Mouse (Mus musculus) myocyte (in vitro differentiated cells): ENCODE measurements around the gene B3galt5. TPM values are rescaled to one million over a fixed set of nuclear protein-coding genes. Genes with fewer than 3 reads are reported as not detected.

Experiments used
- H3K27me3 ChIP-seq: one replicate; pipeline ENCODE4 v1.6.1; 2011; ENCODE audit not compliant: control insufficient read depth, insufficient read depth, insufficient read length
- H3K36me3 ChIP-seq: one replicate; pipeline ENCODE4 v1.6.1; 2011; ENCODE audit not compliant: control insufficient read depth, insufficient read depth
- H3K4me2 ChIP-seq: one replicate; pipeline ENCODE4 v1.6.1; 2011; ENCODE audit warnings: low read depth, control low read depth
- H3K4me3 ChIP-seq: one replicate; pipeline ENCODE4 v1.5.1; 2011; ENCODE audit warnings: mild to moderate bottlenecking, control low read depth, moderate library complexity
- H3K79me2 ChIP-seq: one replicate; pipeline ENCODE4 v1.6.1; 2011; ENCODE audit not compliant: control insufficient read depth, insufficient read depth
- H3ac ChIP-seq: one replicate; pipeline ENCODE4 v1.6.1; 2011; ENCODE audit not compliant: control insufficient read depth, insufficient read length
- CEBPB ChIP-seq: IDR thresholded peaks from 2 replicates; pipeline ENCODE4 v1.6.1; 2011; ENCODE audit warnings: mild to moderate bottlenecking, moderate library complexity; ENCODE audit not compliant: poor library complexity, insufficient read depth, severe bottlenecking
- E2F4 ChIP-seq: IDR thresholded peaks from one replicate; pipeline ENCODE4 v1.6.1; 2011; ENCODE audit warnings: mild to moderate bottlenecking, control low read depth, moderate library complexity; ENCODE audit not compliant: insufficient read depth
- MAX ChIP-seq: IDR thresholded peaks from one replicate; pipeline ENCODE4 v1.6.1; 2011; ENCODE audit warnings: low read depth, mild to moderate bottlenecking, control low read depth
- MYOD1 ChIP-seq, 3 experiments: IDR thresholded peaks; one replicate each; pipeline ENCODE4 v1.6.1; 2011; ENCODE audit warnings: control low read depth in 2 of 3, low read depth in 2 of 3, mild to moderate bottlenecking in 2 of 3, moderate library complexity in 1 of 3; ENCODE audit not compliant: insufficient read length in 2 of 3, control insufficient read depth in 1 of 3
- MYOG ChIP-seq, 3 experiments: IDR thresholded peaks; one replicate each; pipeline ENCODE4 v1.6.1; 2011; ENCODE audit warnings: control low read depth in 2 of 3, low read depth in 2 of 3, mild to moderate bottlenecking in 2 of 3; ENCODE audit not compliant: insufficient read length in 2 of 3, control insufficient read depth in 1 of 3, insufficient read depth in 1 of 3
- POLR2A ChIP-seq: IDR thresholded peaks from one replicate; pipeline ENCODE4 v1.6.1; 2011; ENCODE audit warnings: low read depth, mild to moderate bottlenecking, control low read depth, moderate library complexity; ENCODE audit not compliant: insufficient read length
- POLR2AphosphoS2 ChIP-seq: IDR thresholded peaks from one replicate; pipeline ENCODE4 v1.6.1; 2011; ENCODE audit warnings: low read depth, control low read depth; ENCODE audit not compliant: insufficient read length
- REST ChIP-seq: IDR thresholded peaks from one replicate; pipeline ENCODE4 v1.6.1; 2011; ENCODE audit warnings: mild to moderate bottlenecking, control low read depth, moderate library complexity; ENCODE audit not compliant: insufficient read depth, insufficient read length
- SRF ChIP-seq: IDR thresholded peaks from one replicate; pipeline ENCODE4 v1.6.1; 2011; ENCODE audit warnings: low read depth; ENCODE audit not compliant: control insufficient read depth, insufficient read length
- TCF12 ChIP-seq: IDR thresholded peaks from one replicate; pipeline ENCODE4 v1.6.1; 2011; ENCODE audit warnings: mild to moderate bottlenecking, control low read depth; ENCODE audit not compliant: poor library complexity, insufficient read depth, severe bottlenecking
- TCF3 ChIP-seq: IDR thresholded peaks from one replicate; pipeline ENCODE4 v1.6.1; 2011; ENCODE audit warnings: low read depth, control low read depth; ENCODE audit not compliant: insufficient read length
- USF1 ChIP-seq: IDR thresholded peaks from one replicate; pipeline ENCODE4 v1.6.1; 2011; ENCODE audit warnings: low read depth, mild to moderate bottlenecking, control low read depth, moderate library complexity
- polyA plus RNA-seq: library from polyadenylated mRNA; unstranded; fragments of >200 nt; fragmentation: generic; extraction: Trizol; gene quantifications from one replicate; pipeline ENCODE4 v1.2.1, GENCODE M21; 2012; ENCODE audit warnings: missing spikeins

Gene B3galt5
- polyA plus RNA-seq, 1 experiment: 5.0 TPM

DNA sequence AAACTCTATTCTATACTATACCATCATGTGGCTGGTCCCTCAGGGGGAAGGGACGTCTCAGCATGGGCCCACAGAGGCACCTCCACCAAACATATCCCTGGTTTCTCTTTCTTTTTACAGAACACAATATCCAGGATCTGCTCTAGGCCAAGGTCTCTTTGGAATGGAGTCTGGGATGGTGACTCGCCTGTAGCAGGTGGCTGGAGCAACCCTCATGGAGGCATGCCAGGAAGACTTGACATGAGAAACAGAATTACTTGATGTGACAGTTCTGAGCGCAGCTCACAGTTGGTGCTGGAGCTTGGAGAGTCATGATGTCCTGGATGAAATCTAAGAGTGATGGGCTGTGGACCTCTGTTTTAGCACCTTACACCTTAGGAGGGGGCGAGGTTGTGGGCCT lies 104.0 kb downstream of the B3galt5 start:
- Histone ChIP-seq H3K36me3 (no peaks in the 10 kb centered on the region), H3K79me2 (no peaks in the 10 kb centered on the region), H3ac (no peak overlapping the region), H3K4me2 (no peak overlapping the region), H3K27me3 (peaks cover 5% of the 10 kb centered on the region), H3K4me3 (no peak overlapping the region)
- no peak for TF ChIP-seq MYOD1 (IDR thresholded peaks at IDR 0.05; ENCODE audit: control insufficient read depth in 1 of 3, insufficient read length in 2 of 3, low read depth in 2 of 3)
- no peak for TF ChIP-seq POLR2A
- TF ChIP-seq MYOG (IDR thresholded peaks at IDR 0.05; ENCODE audit: control insufficient read depth in 1 of 3, insufficient read depth in 1 of 3, insufficient read length in 2 of 3, low read depth in 2 of 3): no peak
- no peak for TF ChIP-seq SRF
- no peak for TF ChIP-seq E2F4
- no peak for TF ChIP-seq REST
- TF ChIP-seq CEBPB: no peak
- TF ChIP-seq TCF3: no peak
- TF ChIP-seq POLR2AphosphoS2: no peak
- TF ChIP-seq USF1: no peak
- TF ChIP-seq TCF12: no peak
- no peak for TF ChIP-seq MAX

DNA sequence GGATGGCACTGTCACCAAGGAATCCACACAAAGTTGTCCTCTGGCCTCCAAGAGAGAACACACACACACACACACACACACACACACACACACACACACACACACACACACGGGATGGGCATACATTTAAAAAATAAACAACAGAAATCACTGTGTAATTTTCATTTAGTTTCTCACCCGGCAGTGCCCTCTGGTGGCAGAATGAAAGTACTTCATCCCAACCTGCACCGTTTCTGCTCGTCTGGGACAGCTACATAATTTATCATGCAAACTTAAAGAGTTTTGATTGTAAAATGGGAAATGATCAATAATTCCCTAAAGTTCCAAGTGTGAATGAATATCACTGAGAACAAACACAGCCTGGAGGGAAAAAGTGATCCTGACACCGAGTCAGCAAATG lies 105.7 kb downstream of the B3galt5 start:
- no peak overlapping the region for H3ac ChIP-seq
- H3K4me3 ChIP-seq: no peak overlapping the region
- no peaks in the 10 kb centered on the region for H3K36me3 ChIP-seq
- peaks cover 5% of the 10 kb centered on the region for H3K27me3 ChIP-seq
- H3K4me2 ChIP-seq: no peak overlapping the region
- H3K79me2 ChIP-seq: no peaks in the 10 kb centered on the region
- TF ChIP-seq SRF (no peak), USF1 (no peak), TCF3 (no peak), E2F4 (no peak), TCF12 (no peak), POLR2AphosphoS2 (no peak), MYOD1 (IDR thresholded peaks at IDR 0.05; ENCODE audit: control insufficient read depth in 1 of 3, insufficient read length in 2 of 3, low read depth in 2 of 3) (no peak), POLR2A (no peak), CEBPB (no peak), MYOG (IDR thresholded peaks at IDR 0.05; ENCODE audit: control insufficient read depth in 1 of 3, insufficient read depth in 1 of 3, insufficient read length in 2 of 3, low read depth in 2 of 3) (no peak), REST (no peak), MAX (no peak)

DNA sequence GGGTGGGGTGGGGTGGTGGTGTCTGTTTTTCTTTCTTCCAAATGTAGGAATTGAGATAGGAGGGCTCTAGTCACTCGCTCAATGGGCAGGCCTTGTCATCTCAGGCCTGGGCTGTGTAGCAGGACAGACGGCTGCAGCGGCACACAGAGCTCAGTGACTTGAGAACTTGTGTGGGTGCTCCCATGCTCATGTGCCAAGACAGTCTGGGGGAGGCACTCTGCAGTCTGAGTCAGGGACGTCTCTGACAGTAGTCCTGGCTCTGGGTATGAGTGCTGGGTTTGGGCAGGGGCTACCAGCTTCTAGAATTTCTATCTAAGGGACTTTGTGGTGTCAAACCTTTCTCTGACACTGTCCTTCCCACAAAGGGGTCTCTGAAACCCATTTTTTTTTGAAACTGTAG lies 106.3 kb downstream of the B3galt5 start:
- Histone ChIP-seq H3K4me2 (no peak overlapping the region), H3K4me3 (no peak overlapping the region), H3K79me2 (no peaks in the 10 kb centered on the region), H3K27me3 (peaks cover 5% of the 10 kb centered on the region), H3ac (no peak overlapping the region), H3K36me3 (no peaks in the 10 kb centered on the region)
- TF ChIP-seq MYOD1 (IDR thresholded peaks at IDR 0.05; ENCODE audit: control insufficient read depth in 1 of 3, insufficient read length in 2 of 3, low read depth in 2 of 3): no peak
- no peak for TF ChIP-seq REST

DNA sequence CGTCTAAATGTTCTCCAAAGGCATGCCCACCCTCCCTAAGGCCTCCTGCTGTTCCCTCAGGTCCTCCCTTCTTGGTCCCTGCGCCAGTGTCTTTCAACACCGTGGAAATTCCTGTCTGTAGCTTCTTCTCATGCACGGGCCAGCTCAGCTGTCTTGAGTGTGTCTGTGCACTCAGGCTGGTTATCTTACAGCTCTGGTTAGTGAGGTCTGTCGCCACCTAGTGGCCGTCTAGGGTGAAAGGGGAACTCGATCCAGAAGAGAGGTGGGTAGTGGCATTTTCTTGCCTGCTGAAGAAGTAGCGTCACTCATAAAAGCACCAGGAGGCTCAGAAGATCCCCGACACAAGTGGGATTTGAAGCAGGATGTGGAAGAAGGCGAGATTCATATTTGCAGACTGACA lies 109.5 kb downstream of the B3galt5 start:
- Histone ChIP-seq H3K4me3 (no peak overlapping the region), H3K79me2 (no peaks in the 10 kb centered on the region), H3K4me2 (peak overlapping the region; percentile 10), H3K27me3 (peaks cover 5% of the 10 kb centered on the region), H3K36me3 (no peaks in the 10 kb centered on the region), H3ac (no peak overlapping the region)
- TF ChIP-seq MYOG (IDR thresholded peaks at IDR 0.05; ENCODE audit: control insufficient read depth in 1 of 3, insufficient read depth in 1 of 3, insufficient read length in 2 of 3, low read depth in 2 of 3) (no peak), MAX (no peak), MYOD1 (IDR thresholded peaks at IDR 0.05; ENCODE audit: control insufficient read depth in 1 of 3, insufficient read length in 2 of 3, low read depth in 2 of 3) (no peak), USF1 (no peak), CEBPB (no peak), REST (no peak), POLR2AphosphoS2 (no peak), TCF3 (no peak), POLR2A (no peak), E2F4 (no peak), SRF (no peak), TCF12 (no peak)

DNA sequence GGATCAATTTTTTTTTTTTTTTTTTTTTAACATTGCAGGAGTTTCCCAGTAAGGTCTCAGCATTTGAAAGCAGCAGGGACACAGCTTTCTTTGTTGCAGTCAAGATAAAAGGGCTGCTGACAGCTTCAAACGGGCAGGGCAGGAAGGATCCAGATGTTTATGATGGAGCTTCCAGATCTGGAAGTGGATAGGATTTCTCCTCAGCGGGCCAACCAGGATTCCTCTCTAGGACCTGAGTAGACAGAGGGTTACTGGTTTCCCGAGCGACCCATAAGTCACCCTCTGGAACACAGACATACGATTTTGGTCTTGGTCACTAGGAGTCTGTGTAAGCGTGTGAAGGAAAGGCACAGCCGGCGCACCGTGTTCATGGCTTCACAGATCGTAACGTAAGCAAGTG lies 112.5 kb downstream of the B3galt5 start:
- Histone ChIP-seq H3K4me3 (no peak overlapping the region), H3ac (no peak overlapping the region), H3K27me3 (no peaks in the 10 kb centered on the region), H3K36me3 (no peaks in the 10 kb centered on the region), H3K79me2 (no peaks in the 10 kb centered on the region), H3K4me2 (peak overlapping the region; percentile 40)
- TF ChIP-seq MYOD1 (IDR thresholded peaks at IDR 0.05; ENCODE audit: control insufficient read depth in 1 of 3, insufficient read length in 2 of 3, low read depth in 2 of 3) (no peak), USF1 (no peak), SRF (no peak), REST (no peak), MYOG (IDR thresholded peaks at IDR 0.05; ENCODE audit: control insufficient read depth in 1 of 3, insufficient read depth in 1 of 3, insufficient read length in 2 of 3, low read depth in 2 of 3) (no peak), POLR2AphosphoS2 (no peak), MAX (no peak), CEBPB (no peak), E2F4 (no peak), TCF3 (no peak), TCF12 (no peak)
